Mouse (Mus musculus): ENCODE data around the gene Eif2b2. TPM values are rescaled to one million over a fixed set of nuclear protein-coding genes. Genes with fewer than 3 reads are reported as not detected.

The Eif2b2 gene
- 76.0 and 82.0 TPM in 2 replicates for polyA plus RNA-seq (2015; fragmentation: Nextera tagmentation; extraction: Ambion mirVana)

DNA sequence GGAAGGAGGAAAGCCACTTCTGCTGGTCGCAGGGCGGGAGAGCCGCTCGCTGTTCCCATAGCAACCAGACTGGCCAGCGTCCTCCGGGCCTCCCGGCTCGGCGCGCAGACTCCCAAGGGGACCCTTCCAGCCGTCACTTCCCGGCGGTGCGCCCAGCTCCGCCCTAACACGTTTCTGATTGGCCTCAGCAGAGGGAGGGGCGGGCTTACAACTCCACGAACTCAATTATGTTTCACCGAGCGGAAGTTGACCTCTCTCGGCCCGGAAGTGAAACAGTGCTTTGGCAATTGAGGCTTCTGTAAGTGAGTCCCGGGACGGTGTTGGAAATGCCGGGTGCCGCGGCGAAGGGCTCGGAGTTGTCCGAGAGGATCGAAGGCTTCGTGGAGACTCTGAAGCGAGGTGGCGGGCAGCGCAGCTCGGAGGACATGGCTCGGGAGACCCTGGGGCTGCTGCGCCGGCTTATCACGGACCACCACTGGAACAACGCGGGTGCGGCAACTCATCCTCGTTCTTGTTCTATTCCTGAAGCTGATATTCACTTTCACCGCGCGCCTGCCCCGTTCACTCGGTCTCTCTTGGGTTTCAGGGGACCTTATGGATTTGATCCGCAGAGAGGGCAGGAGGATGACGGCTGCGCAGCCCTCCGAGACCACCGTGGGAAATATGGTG, at the start of gene Eif2b2:
Gene Eif2b2 (plus strand): TSS at position 246 of the 669 bp plus-strand sequence.
- Histone ChIP-seq H3K36me3 (ENCODE audit: insufficient read depth, low read length) (peaks cover 24% of the 10 kb centered on the region), H3K27ac (peak within 1 kb of the TSS; percentile 61; the same call in 1 of the 2 replicates), H3K4me2 (ENCODE audit: low read length) (peak within 1 kb of the TSS; percentile 66), H3K9ac (ENCODE audit: low read depth, low read length) (peak within 1 kb of the TSS; percentile 58), H3K4me1 (replicated peaks; ENCODE audit: insufficient read depth, low read length) (no peaks in the 10 kb centered on the region; the same call in 1 of the 2 replicates), H3K9me3 (replicated peaks; ENCODE audit: low read length) (no peaks in the 10 kb centered on the region), H3K4me3 (replicated peaks; ENCODE audit: low read depth, low read length) (peak within 1 kb of the TSS; percentile 68), H3K27me3 (ENCODE audit: insufficient read depth, low read length) (no peaks in the 10 kb centered on the region)
- DNase-seq (ENCODE audit: low spot score) (peak; percentile 99), ATAC-seq (replicated peaks; ENCODE audit: low FRiP score, low read depth) (peak; percentile 100)
- under 1% methylated on average over 54 of the region's 54 CpGs for WGBS
- TF ChIP-seq CTCF (IDR thresholded peaks at IDR 0.05; ENCODE audit: low read depth), result no peak

DNA sequence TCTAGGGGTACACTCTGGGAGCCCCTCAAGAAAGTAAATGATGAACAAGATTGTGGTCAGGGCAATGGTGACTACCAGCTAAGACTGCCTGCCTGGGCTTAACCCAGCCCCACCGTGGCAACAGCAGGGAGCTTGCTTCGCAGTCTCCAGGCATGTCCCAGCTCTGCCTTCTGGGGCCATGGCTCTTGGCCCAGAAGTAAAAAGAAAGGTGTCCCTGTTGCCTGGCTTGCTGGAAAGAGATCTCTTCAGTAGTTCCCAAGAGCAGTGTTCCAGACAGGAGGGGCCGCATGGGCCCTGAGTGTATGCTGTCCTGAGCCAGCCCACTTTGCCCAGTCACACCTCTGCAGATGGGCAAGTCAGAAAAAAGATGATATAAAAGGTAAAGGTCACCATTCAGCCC, 49.4 kb upstream of the Eif2b2 start:
- H3K36me3 ChIP-seq (ENCODE audit: insufficient read depth, low read length), result no peaks in the 10 kb centered on the region
- DNase-seq (ENCODE audit: low spot score) (no peak), ATAC-seq (replicated peaks; ENCODE audit: low FRiP score, low read depth) (no peak)
- H3K4me3 ChIP-seq (replicated peaks; ENCODE audit: low read depth, low read length), result no peak overlapping the region
- H3K4me2 ChIP-seq (ENCODE audit: low read length), result no peak overlapping the region
- no peaks in the 10 kb centered on the region for H3K4me1 ChIP-seq (replicated peaks; ENCODE audit: insufficient read depth, low read length)
- H3K9ac ChIP-seq (ENCODE audit: low read depth, low read length), result no peak overlapping the region
- 71% methylated on average over 3 of the region's 3 CpGs for WGBS
- H3K27ac ChIP-seq, result no peak overlapping the region
- no peak for TF ChIP-seq CTCF (IDR thresholded peaks at IDR 0.05; ENCODE audit: low read depth)
- no peaks in the 10 kb centered on the region for H3K9me3 ChIP-seq (replicated peaks; ENCODE audit: low read length)
- H3K27me3 ChIP-seq (ENCODE audit: insufficient read depth, low read length), result no peaks in the 10 kb centered on the region

GRCm38 (mm10) chr12:85170284-85170947, 48.9 kb upstream of the Eif2b2 start:
- H3K4me2 ChIP-seq (ENCODE audit: low read length), result no peak overlapping the region

GRCm38 (mm10) chr12:85170948-85171307, 48.4 kb upstream of the Eif2b2 start:
- no peak overlapping the region for H3K9ac ChIP-seq (ENCODE audit: low read depth, low read length)

More at GRCm38 (mm10) chr12:85170284-85170947, 48.9 kb upstream of the Eif2b2 start:
- no peak overlapping the region for H3K4me3 ChIP-seq (replicated peaks; ENCODE audit: low read depth, low read length)
- no peak for TF ChIP-seq CTCF (IDR thresholded peaks at IDR 0.05; ENCODE audit: low read depth)
- no peak for DNase-seq (ENCODE audit: low spot score)
- no peaks in the 10 kb centered on the region; the same call in 1 of the 2 replicates for H3K4me1 ChIP-seq (replicated peaks; ENCODE audit: insufficient read depth, low read length)
- H3K9me3 ChIP-seq (replicated peaks; ENCODE audit: low read length), result no peaks in the 10 kb centered on the region
- H3K9ac ChIP-seq (ENCODE audit: low read depth, low read length), result no peak overlapping the region
- no peak for ATAC-seq (replicated peaks; ENCODE audit: low FRiP score, low read depth)
- 83% methylated on average over 11 of the region's 11 CpGs for WGBS
- no peaks in the 10 kb centered on the region for H3K27me3 ChIP-seq (ENCODE audit: insufficient read depth, low read length)
- no peak overlapping the region for H3K27ac ChIP-seq
- H3K36me3 ChIP-seq (ENCODE audit: insufficient read depth, low read length), result no peaks in the 10 kb centered on the region

DNA sequence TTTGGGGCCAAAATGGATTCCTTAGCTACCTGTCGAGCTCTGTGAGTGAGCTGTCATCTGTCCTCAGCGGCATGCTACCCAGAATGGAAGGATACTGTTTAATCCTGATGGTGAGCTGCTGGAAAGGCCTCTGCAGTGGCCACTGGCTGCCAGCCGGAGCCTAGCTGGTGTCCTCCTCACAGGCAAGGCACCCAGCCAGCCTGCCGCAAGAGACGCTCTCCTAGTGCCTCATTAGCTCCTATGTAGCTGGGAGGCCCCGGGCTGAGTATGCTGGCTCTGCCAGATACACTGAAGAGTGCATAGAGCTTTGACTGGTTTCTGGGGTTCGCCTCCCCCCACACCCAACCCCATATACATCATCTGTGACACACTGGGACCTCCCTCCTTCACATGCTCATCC, 45.3 kb upstream of the Eif2b2 start:
- peaks cover 20% of the 10 kb centered on the region for H3K4me1 ChIP-seq (replicated peaks; ENCODE audit: insufficient read depth, low read length)
- no peak overlapping the region for H3K27ac ChIP-seq
- no peak overlapping the region for H3K4me3 ChIP-seq (replicated peaks; ENCODE audit: low read depth, low read length)
- H3K9me3 ChIP-seq (replicated peaks; ENCODE audit: low read length), result no peaks in the 10 kb centered on the region
- TF ChIP-seq CTCF (IDR thresholded peaks at IDR 0.05; ENCODE audit: low read depth), result no peak
- no peak overlapping the region for H3K4me2 ChIP-seq (ENCODE audit: low read length)
- DNase-seq (ENCODE audit: low spot score) (no peak), ATAC-seq (replicated peaks; ENCODE audit: low FRiP score, low read depth) (no peak)
- no peaks in the 10 kb centered on the region; the same call in 1 of the 2 replicates for H3K27me3 ChIP-seq (ENCODE audit: insufficient read depth, low read length)
- 75% methylated on average over 7 of the region's 7 CpGs for WGBS
- no peak overlapping the region for H3K9ac ChIP-seq (ENCODE audit: low read depth, low read length)
- H3K36me3 ChIP-seq (ENCODE audit: insufficient read depth, low read length), result no peaks in the 10 kb centered on the region

More at GRCm38 (mm10) chr12:85170948-85171307, 48.4 kb upstream of the Eif2b2 start:
- ATAC-seq (replicated peaks; ENCODE audit: low FRiP score, low read depth), result no peak
- H3K27ac ChIP-seq, result no peak overlapping the region
- DNase-seq (ENCODE audit: low spot score), result no peak
- no peak overlapping the region for H3K4me3 ChIP-seq (replicated peaks; ENCODE audit: low read depth, low read length)
- no peak for TF ChIP-seq CTCF (IDR thresholded peaks at IDR 0.05; ENCODE audit: low read depth)
- H3K9me3 ChIP-seq (replicated peaks; ENCODE audit: low read length), result no peaks in the 10 kb centered on the region
- peaks cover 3% of the 10 kb centered on the region for H3K4me1 ChIP-seq (replicated peaks; ENCODE audit: insufficient read depth, low read length)
- 89% methylated on average over 3 of the region's 3 CpGs for WGBS
- H3K4me2 ChIP-seq (ENCODE audit: low read length), result no peak overlapping the region
- H3K27me3 ChIP-seq (ENCODE audit: insufficient read depth, low read length), result no peaks in the 10 kb centered on the region
- no peaks in the 10 kb centered on the region for H3K36me3 ChIP-seq (ENCODE audit: insufficient read depth, low read length)

DNA sequence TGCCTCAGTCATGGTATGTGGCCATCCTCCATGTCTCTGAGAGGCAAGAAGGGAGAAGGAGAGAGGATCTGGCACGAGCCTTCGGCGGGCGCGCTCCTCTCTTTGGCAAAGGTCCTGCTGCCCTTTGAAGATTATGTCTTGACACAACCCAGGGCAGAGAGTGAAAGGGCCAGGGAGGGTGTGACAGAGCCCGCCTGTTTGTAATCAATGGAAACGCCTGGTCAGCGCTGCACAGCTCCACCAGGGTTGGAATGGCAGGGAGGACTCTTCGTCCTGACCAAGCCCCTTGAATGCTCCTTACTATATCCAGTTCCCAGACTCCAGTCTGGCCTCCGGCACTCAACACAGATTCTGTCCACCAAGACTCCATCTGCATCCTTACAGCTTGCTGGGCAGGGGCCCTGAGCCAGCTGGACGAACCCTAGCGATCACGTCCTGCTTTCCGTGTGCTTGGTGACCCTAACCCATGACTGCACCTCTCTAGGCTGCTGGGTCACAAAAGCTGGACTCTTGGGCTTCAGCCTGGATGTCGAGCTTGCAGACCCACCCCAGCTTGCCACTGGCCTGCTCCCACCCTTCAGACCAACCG, 44.1 kb upstream of the Eif2b2 start:
- Histone ChIP-seq H3K4me1 (replicated peaks; ENCODE audit: insufficient read depth, low read length) (peaks cover 20% of the 10 kb centered on the region), H3K9ac (ENCODE audit: low read depth, low read length) (no peak overlapping the region), H3K9me3 (replicated peaks; ENCODE audit: low read length) (no peaks in the 10 kb centered on the region), H3K4me3 (replicated peaks; ENCODE audit: low read depth, low read length) (no peak overlapping the region), H3K36me3 (ENCODE audit: insufficient read depth, low read length) (no peaks in the 10 kb centered on the region), H3K27ac (no peak overlapping the region), H3K27me3 (ENCODE audit: insufficient read depth, low read length) (no peaks in the 10 kb centered on the region; the same call in 1 of the 2 replicates), H3K4me2 (ENCODE audit: low read length) (peak overlapping the region; percentile 62; the same call in 1 of the 2 replicates)
- 42% methylated on average over 16 of the region's 16 CpGs for WGBS
- DNase-seq (ENCODE audit: low spot score) (no peak), ATAC-seq (replicated peaks; ENCODE audit: low FRiP score, low read depth) (0 out of 2 replicates have a peak, but pooled peaks have one; percentile 7)
- no peak for TF ChIP-seq CTCF (IDR thresholded peaks at IDR 0.05; ENCODE audit: low read depth)

Measured in kidney, postnatal 0 days (tissue).